Mouse (Mus musculus): ENCODE data around the gene Rtl3. TPM values are rescaled to one million over a fixed set of nuclear protein-coding genes. Genes with fewer than 3 reads are reported as not detected.

The Rtl3 gene
- polyA plus RNA-seq, 1 experiment from 2014 or later: 1.0 TPM

- H3K4me3 ChIP-seq (ENCODE audit: low read depth, low read length): no peak overlapping the region
- H3K36me3 ChIP-seq (ENCODE audit: control insufficient read depth, insufficient read depth, low read length): no peaks in the 10 kb centered on the region
- ATAC-seq (replicated peaks; ENCODE audit: low FRiP score) (no peak), DNase-seq (ENCODE audit: low spot score) (no peak)
- H3K9ac ChIP-seq (ENCODE audit: low read length): no peak overlapping the region
- no peak overlapping the region for H3K27ac ChIP-seq (ENCODE audit: low read depth, low read length)
- no peaks in the 10 kb centered on the region for H3K27me3 ChIP-seq (ENCODE audit: control insufficient read depth, insufficient read depth, low read length)
- no peak overlapping the region for H3K4me2 ChIP-seq (ENCODE audit: low read depth, low read length, severe bottlenecking)
- H3K4me1 ChIP-seq (replicated peaks; ENCODE audit: control insufficient read depth, insufficient read depth, low read length): no peaks in the 10 kb centered on the region
- no peaks in the 10 kb centered on the region for H3K9me3 ChIP-seq (ENCODE audit: control insufficient read depth, low read length)
- 35% methylated on average over 2 of the region's 2 CpGs for WGBS
Observed at GRCm38 (mm10) chrX:106804387-106804786, 36.1 kb downstream of the Rtl3 start.

GRCm38 (mm10) chrX:106794686-106795085 is 45.8 kb downstream of the Rtl3 start:
- ATAC-seq (replicated peaks; ENCODE audit: low FRiP score): 0 out of 2 replicates have a peak, but pooled peaks have one; percentile 46
- Histone ChIP-seq H3K9me3 (ENCODE audit: control insufficient read depth, low read length) (no peaks in the 10 kb centered on the region), H3K9ac (ENCODE audit: low read length) (no peak overlapping the region), H3K36me3 (ENCODE audit: control insufficient read depth, insufficient read depth, low read length) (no peaks in the 10 kb centered on the region), H3K4me1 (replicated peaks; ENCODE audit: control insufficient read depth, insufficient read depth, low read length) (no peaks in the 10 kb centered on the region), H3K27me3 (ENCODE audit: control insufficient read depth, insufficient read depth, low read length) (no peaks in the 10 kb centered on the region), H3K4me3 (ENCODE audit: low read depth, low read length) (no peak overlapping the region), H3K4me2 (ENCODE audit: low read depth, low read length, severe bottlenecking) (no peak overlapping the region), H3K27ac (ENCODE audit: low read depth, low read length) (no peak overlapping the region)
- DNase-seq (ENCODE audit: low spot score): no peak
- WGBS: 6% methylated on average over 2 of the region's 2 CpGs

Other genes with a start within 250 kb of the Rtl3 start
- 0.21 TPM in 1 of 2 replicates, not detected in the other for gene Cysltr1, start 237.0 kb downstream of the Rtl3 start, polyA plus RNA-seq (2014; fragmentation: Nextera tagmentation; extraction: Ambion mirVana)
- gene Lpar4, start 80.0 kb upstream of the Rtl3 start, polyA plus RNA-seq (2014; fragmentation: Nextera tagmentation; extraction: Ambion mirVana): 12.8 and 13.3 TPM in 2 replicates
- not detected in 2 replicates for gene P2ry10, start 247.8 kb upstream of the Rtl3 start, polyA plus RNA-seq (2014; fragmentation: Nextera tagmentation; extraction: Ambion mirVana)

All from forebrain, embryonic 11.5 days (tissue).